Mouse (Mus musculus): ENCODE results near the gene Cdx2.

- TF ChIP-seq CTCF (IDR thresholded peaks at IDR 0.05; ENCODE audit: low read depth): no peak
- no peak for TF ChIP-seq EP300 (IDR thresholded peaks at IDR 0.05; ENCODE audit: low read depth)
Measured at GRCm38 (mm10) chr5:147309786-147310185, 2.7 kb upstream of the Cdx2 start.
